Mouse (Mus musculus): ENCODE results near the gene Snx17.
"Not testable (repeated sequence)": the region's sequence is repeated elsewhere in the genome, so short reads cannot be mapped to it uniquely, and the experiment has no call there.

Gene Snx17

DNA sequence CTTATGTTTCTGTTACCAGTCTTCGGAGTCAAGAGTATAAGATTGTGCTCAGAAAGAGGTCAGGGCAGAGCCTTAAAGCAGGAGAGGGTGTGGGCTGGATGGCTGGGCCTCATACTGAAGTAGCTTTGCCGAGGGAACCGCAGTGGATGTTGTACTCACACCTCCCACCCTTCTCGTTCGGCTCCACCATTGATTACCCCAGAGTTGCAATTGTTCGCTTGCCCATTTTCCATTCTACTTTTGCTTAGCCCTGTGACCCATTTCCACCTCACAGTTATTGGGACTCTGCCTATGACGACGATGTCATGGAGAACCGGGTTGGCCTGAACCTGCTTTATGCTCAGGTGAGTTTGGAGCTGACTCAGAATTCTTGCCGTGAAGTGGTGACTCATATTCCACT, 3.2 kb downstream of the Snx17 start:
- no peak for DNase-seq (ENCODE audit: low read depth, low spot score)

- DNase-seq (ENCODE audit: low read depth, low spot score): no peak
These were observed 4.0 kb downstream of the Snx17 start for GRCm38 (mm10) chr5:31197072-31197471.

DNA sequence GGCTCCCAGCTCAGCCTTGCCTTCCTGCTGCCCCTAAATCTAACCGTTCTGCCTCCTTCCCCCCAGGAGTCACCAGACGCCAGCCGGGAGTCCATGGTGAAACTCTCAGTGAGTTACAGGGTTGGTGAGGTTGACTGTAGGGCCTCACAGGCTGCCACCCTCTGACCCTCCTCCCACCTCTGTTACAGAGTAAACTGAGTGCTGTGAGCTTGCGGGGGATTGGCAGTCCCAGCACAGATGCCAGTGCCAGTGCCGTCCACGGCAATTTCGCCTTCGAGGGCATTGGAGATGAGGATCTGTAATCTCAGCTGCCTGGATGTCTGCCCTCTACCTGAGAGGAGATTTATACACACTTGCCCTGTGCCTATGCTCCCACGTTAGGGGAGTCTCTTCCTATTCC, 5.1 kb downstream of the Snx17 start:
- no peak for DNase-seq (ENCODE audit: low read depth, low spot score)

GRCm38 (mm10) chr5:31198616-31199320, 5.7 kb downstream of the Snx17 start:
- DNase-seq (ENCODE audit: low read depth, low spot score): no peak

GRCm38 (mm10) chr5:31199321-31199892, 6.4 kb downstream of the Snx17 start:
- no peak for DNase-seq (ENCODE audit: low read depth, low spot score)

- DNase-seq (ENCODE audit: low read depth, low spot score): no peak
These were observed 6.9 kb downstream of the Snx17 start for GRCm38 (mm10) chr5:31199893-31200292.

GRCm38 (mm10) chr5:31200327-31200768, 7.3 kb downstream of the Snx17 start:
- DNase-seq (ENCODE audit: low read depth, low spot score): no peak

DNA sequence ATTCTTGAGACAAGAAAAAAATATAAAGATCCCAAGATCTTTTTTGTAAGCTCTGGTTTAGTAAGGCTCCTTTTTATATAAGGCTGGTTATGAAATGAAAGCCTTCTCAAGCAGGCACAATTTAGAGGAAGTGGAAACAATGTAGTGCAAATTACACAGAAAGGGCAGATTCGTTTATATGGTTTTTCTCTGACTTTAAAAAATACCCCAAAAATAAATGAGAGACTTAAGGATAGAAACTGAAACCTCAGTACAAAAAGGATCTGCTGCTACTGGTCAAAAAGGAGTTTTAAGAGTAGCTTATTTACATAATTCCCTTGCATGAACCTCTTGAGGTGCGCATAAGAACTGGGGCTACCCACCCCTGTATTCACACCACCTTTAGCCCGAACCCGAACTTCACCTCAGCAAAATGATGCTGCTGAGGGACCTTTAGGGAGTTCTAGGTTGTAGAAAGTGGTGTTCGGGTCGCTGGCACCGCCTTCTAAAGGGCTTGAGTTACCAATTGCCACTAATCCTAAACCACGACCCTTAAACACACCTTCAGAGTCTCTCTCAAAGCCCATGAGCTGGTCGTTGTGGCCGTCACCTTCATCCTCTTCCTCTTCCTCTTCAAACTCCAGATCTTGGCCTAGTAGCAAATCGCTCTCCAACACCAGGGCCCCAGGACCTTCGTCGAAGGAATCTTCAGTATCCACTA, 8.2 kb downstream of the Snx17 start:
- DNase-seq (ENCODE audit: low read depth, low spot score): no peak

- peak; percentile 99 for DNase-seq (ENCODE audit: low read depth, low spot score)
These were observed 8.9 kb downstream of the Snx17 start, which contains the start of gene Zfp513 for GRCm38 (mm10) chr5:31201742-31202590. TSS of gene Zfp513 (minus strand) at chr5:31202303.

DNA sequence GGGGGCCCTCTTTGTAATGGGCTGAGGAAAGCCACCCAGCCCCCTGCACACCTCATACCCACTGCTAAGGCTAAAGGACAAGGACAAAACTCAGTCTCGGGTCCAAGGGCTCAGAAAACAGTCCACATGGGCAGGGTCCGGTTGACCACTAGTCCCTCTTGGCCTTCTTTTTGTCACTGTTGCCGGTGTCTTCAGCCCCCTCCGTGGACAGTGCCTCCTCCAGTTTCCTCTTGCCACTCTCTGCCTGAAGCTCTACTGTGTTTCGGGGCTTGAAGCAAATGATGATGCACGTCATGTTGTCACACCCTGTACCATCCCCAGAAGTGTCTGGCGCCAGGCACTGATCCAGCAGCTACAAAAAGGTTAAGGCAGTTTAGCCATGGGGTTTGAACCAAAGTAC, 9.9 kb downstream of the Snx17 start:
- no peak for DNase-seq (ENCODE audit: low read depth, low spot score)

- no peak for DNase-seq (ENCODE audit: low read depth, low spot score)
These were observed 10.8 kb downstream of the Snx17 start for GRCm38 (mm10) chr5:31203866-31204265.

DNA sequence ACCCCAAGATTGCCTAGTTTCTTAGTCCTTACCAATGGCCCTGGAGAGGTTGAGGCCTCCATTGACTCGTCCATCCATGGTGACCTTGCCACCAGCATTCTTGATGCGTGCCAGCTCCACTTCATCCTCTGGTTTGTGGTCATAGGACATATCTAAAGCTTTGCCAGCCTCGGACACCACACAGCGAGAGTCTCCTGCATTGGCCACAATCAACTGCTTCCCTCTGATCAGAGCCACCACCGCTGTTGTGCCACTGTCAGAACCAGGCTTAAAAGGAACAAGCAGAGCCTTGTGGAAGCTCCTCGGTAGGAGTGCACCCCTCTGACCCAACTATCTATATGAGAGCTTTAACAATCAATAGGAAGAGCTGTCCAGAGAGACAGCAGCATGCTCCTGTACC, 11.4 kb downstream of the Snx17 start:
- no peak for DNase-seq (ENCODE audit: low read depth, low spot score)

- not testable (repeated sequence) for DNase-seq (ENCODE audit: low read depth, low spot score)
These were observed 23.5 kb downstream of the Snx17 start for GRCm38 (mm10) chr5:31216554-31216953.

GRCm38 (mm10) chr5:31218294-31218693, 25.3 kb downstream of the Snx17 start:
- no peak for DNase-seq (ENCODE audit: low read depth, low spot score)

DNA sequence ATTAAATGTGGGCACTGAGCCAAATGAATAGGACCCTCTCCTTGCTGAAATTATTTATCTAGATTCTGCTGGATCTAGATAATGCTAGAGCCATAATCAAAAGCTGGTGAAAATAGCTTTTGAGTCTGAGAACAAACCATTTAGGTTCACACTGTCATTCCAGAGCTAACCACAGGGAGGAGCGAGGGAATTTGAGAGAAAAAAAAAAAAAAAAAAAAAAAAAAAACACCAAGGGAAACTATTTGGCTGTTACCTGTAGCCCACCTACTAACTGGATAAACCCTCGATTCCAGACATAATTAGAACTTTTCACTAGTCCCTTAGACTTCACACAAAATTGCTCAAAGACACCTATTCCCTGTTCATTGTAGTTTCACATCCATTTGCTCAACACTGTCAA, 26.0 kb downstream of the Snx17 start:
- DNase-seq (ENCODE audit: low read depth, low spot score): no peak

GRCm38 (mm10) chr5:31219474-31219873, 26.4 kb downstream of the Snx17 start:
- no peak for DNase-seq (ENCODE audit: low read depth, low spot score)

- DNase-seq (ENCODE audit: low read depth, low spot score): no peak
These were observed 27.0 kb downstream of the Snx17 start for GRCm38 (mm10) chr5:31219911-31220447.

GRCm38 (mm10) chr5:31220448-31221303, 27.6 kb downstream of the Snx17 start, which contains the start of gene Ppm1g:
TSS of gene Ppm1g (minus strand) at chr5:31220687.
- peak; percentile 88 for DNase-seq (ENCODE audit: low read depth, low spot score)

DNA sequence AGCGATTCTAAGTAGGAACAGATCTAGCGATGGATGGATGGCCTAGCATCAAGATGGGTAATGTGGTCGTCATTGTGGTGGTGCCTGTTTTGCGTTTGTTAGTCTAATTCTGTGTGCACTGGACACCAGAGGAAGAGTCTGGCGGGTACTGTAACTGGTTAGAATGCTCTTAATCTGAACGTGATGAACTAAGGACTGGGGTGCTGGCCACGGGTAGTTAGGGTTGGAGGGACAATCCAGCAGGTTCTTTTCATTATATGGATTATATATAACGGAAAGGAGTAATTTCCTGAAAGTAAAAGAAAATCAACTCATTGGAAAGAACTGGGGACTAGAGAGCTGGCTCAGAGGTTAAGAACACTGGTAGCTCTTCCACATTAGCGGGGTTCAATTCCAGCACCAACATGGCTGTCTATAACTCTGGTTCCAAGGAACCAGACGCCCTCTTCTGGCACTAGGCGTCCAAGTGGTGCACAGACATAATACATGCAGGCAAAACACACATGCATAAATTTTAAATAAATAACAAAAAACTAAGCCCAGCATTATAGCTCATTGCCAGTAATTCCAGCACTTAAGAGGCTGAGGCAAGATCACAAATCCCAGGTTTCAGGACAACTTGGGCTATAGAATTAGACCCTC, 28.4 kb downstream of the Snx17 start:
- no peak for DNase-seq (ENCODE audit: low read depth, low spot score)

DNA sequence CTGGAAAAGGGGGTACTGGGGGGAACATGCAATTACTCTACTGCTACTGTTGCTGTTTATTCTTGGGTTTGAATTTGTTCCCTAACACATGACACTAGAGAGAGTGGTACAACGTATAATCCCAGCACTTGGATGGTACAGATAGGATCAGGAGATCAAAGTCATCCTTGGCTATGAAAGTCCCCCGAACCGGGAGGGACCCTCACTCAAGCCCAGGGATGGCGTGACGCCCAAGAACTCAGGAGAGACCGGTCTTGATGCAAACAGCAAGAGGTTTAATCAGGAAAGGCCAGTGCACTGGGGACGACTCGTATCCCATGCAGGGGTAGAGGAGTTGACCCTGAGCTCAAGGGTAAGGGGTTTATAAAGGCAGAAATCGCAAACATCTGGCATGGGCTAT, 29.7 kb downstream of the Snx17 start:
- no peak for DNase-seq (ENCODE audit: low read depth, low spot score)

All from telencephalon, adult 2 months (tissue).